In the genomic region with DNA sequence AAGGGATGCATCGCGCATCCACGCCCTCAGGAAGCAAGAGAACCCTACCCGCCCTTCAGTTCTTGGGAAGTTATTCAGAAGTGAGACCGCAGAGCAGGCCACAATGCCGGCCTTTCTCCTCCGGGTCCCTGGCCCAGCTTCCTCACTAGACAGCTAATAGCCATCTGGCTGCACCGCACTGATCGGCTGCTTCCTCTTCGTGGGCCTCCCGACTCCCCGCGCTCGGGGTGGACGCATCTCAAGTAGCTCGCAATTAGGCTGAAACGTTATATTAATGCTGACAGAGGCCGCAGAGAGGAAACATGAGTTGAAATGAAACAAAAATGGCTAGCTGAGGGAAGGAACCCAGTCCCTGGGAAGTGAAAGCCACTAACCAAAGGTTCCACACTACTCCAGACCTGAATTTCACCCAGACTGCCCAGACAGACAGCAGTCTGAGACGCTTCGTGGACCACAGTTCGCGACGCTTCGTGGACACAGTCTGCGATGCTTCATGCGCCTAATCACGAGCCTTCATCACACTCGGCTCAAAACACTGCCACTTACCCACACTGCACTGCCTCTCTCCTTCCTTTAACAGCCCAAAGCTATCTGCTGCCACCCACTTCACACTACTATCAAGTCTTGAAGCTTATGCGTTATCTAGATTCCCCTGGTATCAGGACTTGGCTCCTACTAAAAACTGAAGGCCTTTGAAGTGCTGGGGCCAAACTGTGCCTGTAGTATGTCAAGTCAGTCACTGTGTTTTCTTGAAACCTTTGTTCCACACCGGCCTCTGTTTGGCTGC, we compare ENCODE assay signal across 8 mouse cellular contexts.
DNase-seq lines count a peak whose midpoint lies in the region; ATAC-seq lines count a peak whose summit lies in the region.

No protein-coding gene starts in this region.

- no peaks in the 10 kb centered on the region for H3K27me3 ChIP-seq in forebrain, embryonic 10.5 days (ENCODE audit: poor library complexity, severe bottlenecking)
- no peaks in the 10 kb centered on the region for H3K27me3 ChIP-seq in forebrain, embryonic 16.5 days (replicated peaks; ENCODE audit: control insufficient read depth, insufficient read depth, low read length)
- no peaks in the 10 kb centered on the region for H3K27me3 ChIP-seq in heart, embryonic 11.5 days (ENCODE audit: control insufficient read depth, insufficient read depth, low read length)
- no peaks in the 10 kb centered on the region for H3K27me3 ChIP-seq in liver, embryonic 12.5 days (replicated peaks)

- H3K4me2 ChIP-seq in forebrain, embryonic 16.5 days (ENCODE audit: low read length) = no peak overlapping the region
- peak overlapping the region; percentile 52 for H3K4me2 ChIP-seq in heart, embryonic 11.5 days
- peak overlapping the region; percentile 23; the same call in 1 of the 2 replicates for H3K4me2 ChIP-seq in liver, embryonic 12.5 days

- WGBS in forebrain, embryonic 10.5 days = 85% methylated on average over 30 of the region's 30 CpGs
- 75% methylated on average over 30 of the region's 30 CpGs for WGBS in forebrain, embryonic 16.5 days
- 35% methylated on average over 30 of the region's 30 CpGs for WGBS in heart, embryonic 11.5 days (ENCODE audit: insufficient replicate concordance)
- 41% methylated on average over 30 of the region's 30 CpGs for WGBS in liver, embryonic 12.5 days (ENCODE audit: insufficient replicate concordance)

- no peaks in the 10 kb centered on the region for H3K36me3 ChIP-seq in forebrain, embryonic 10.5 days (replicated peaks)
- no peaks in the 10 kb centered on the region for H3K36me3 ChIP-seq in forebrain, embryonic 16.5 days (ENCODE audit: control insufficient read depth, insufficient read depth)
- no peaks in the 10 kb centered on the region for H3K36me3 ChIP-seq in heart, embryonic 11.5 days (ENCODE audit: control insufficient read depth, insufficient read depth, low read length)
- no peaks in the 10 kb centered on the region for H3K36me3 ChIP-seq in liver, embryonic 12.5 days

- no peak overlapping the region for H3K4me3 ChIP-seq in forebrain, embryonic 10.5 days
- H3K4me3 ChIP-seq in forebrain, embryonic 16.5 days (replicated peaks; ENCODE audit: low read length) = no peak overlapping the region
- H3K4me3 ChIP-seq in heart, embryonic 11.5 days (ENCODE audit: low read depth, low read length) = no peak overlapping the region
- no peak overlapping the region for H3K4me3 ChIP-seq in liver, embryonic 12.5 days

- H3K27ac ChIP-seq in forebrain, embryonic 10.5 days = peak overlapping the region; percentile 41; the same call in 1 of the 2 replicates
- H3K27ac ChIP-seq in forebrain, embryonic 16.5 days (ENCODE audit: low read length) = no peak overlapping the region
- H3K27ac ChIP-seq in heart, embryonic 11.5 days (ENCODE audit: low read depth, low read length) = peak overlapping the region; percentile 50
- no peak overlapping the region for H3K27ac ChIP-seq in liver, embryonic 12.5 days

- no peak for ATAC-seq in forebrain, embryonic 16.5 days
- ATAC-seq in monocyte, adult 5-6 weeks (replicated peaks; ENCODE audit: insufficient number of reproducible peaks, low FRiP score, low TSS enrichment, poor library complexity, severe bottlenecking) = no peak
- 0 out of 2 replicates have a peak, but pooled peaks have one; percentile 18 for ATAC-seq in heart, embryonic 11.5 days (replicated peaks; ENCODE audit: insufficient number of reproducible peaks, low FRiP score, low TSS enrichment)
- no peak for ATAC-seq in liver, embryonic 12.5 days

- peaks cover 15% of the 10 kb centered on the region for H3K4me1 ChIP-seq in forebrain, embryonic 10.5 days
- no peaks in the 10 kb centered on the region for H3K4me1 ChIP-seq in forebrain, embryonic 16.5 days (replicated peaks; ENCODE audit: control insufficient read depth, insufficient read depth, low read length)
- H3K4me1 ChIP-seq in heart, embryonic 11.5 days (ENCODE audit: control insufficient read depth, insufficient read depth, low read length) = peaks cover 19% of the 10 kb centered on the region
- no peaks in the 10 kb centered on the region for H3K4me1 ChIP-seq in liver, embryonic 12.5 days

- H3K9ac ChIP-seq in forebrain, embryonic 16.5 days (replicated peaks; ENCODE audit: low read depth, low read length) = no peak overlapping the region
- H3K9ac ChIP-seq in heart, embryonic 11.5 days (ENCODE audit: low read depth, low read length) = no peak overlapping the region
- no peak overlapping the region for H3K9ac ChIP-seq in liver, embryonic 12.5 days

- H3K9me3 ChIP-seq in forebrain, embryonic 10.5 days = no peaks in the 10 kb centered on the region; the same call in 1 of the 2 replicates
- H3K9me3 ChIP-seq in forebrain, embryonic 16.5 days (ENCODE audit: control insufficient read depth, low read length) = no peaks in the 10 kb centered on the region
- H3K9me3 ChIP-seq in heart, embryonic 11.5 days (replicated peaks; ENCODE audit: control insufficient read depth, low read length) = no peaks in the 10 kb centered on the region; the same call in 1 of the 2 replicates
- H3K9me3 ChIP-seq in liver, embryonic 12.5 days (replicated peaks) = no peaks in the 10 kb centered on the region

- DNase-seq in forebrain, embryonic 10.5 days (ENCODE audit: extremely low spot score, low spot score) = no peak
- DNase-seq in monocyte, adult 2 months (ENCODE audit: low read depth in 1 of 2, low spot score in 2 of 2) = peak; percentile 18 to 19
- no peak for DNase-seq in urinary bladder, postnatal 25 days (ENCODE audit: low spot score)
- DNase-seq in adrenal gland, postnatal 25 days = no peak

Comparison
In these comparisons a context has a peak if more than half of its experiments do, and no peak if none do; other contexts are left out.
1. H3K27ac ChIP-seq: peak in forebrain, embryonic 10.5 days (single experiment) and heart, embryonic 11.5 days (single experiment); none in forebrain, embryonic 16.5 days (single experiment) and liver, embryonic 12.5 days (single experiment).
2. DNase-seq: peak in monocyte, adult 2 months (2 of 2); none in forebrain, embryonic 10.5 days (single experiment), urinary bladder, postnatal 25 days (single experiment) and adrenal gland, postnatal 25 days (single experiment).